Comparison of ENCODE assay signal across 15 mouse cellular contexts in the genomic region with DNA sequence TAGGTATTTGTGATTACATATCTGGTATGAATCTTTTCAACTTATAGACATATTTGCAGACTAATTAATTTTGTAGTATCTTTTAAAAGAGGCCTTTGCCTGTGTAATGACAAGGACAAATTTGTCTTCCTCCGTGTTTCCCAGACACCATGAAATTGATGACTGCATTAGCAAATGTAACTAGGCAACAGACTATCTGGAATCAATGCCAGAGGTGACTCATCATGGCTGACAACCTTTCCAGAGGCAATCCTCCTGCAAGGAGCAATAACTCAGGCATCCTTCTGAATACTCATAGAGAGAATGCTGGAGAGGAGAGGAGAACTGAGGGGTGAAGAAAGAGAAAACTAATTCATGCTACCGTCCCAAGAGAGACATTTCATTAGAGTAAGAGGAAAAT.
A peak's percentile ranks its signal among the peaks of the same experiment; 100 is the strongest.
DNase-seq lines count a peak whose midpoint lies in the region; TF ChIP-seq lines count a peak whose summit lies in the region.
"Had no signal": no experiment of that assay in that cellular context is flagged by ENCODE, and none has a peak within 500 bp of the region (broad histone marks: within the 10 kb centered on the region; RNA-seq: fewer than 3 reads in every experiment).

No protein-coding gene starts in this region.

- DNase-seq in embryo, embryonic 10 days (ENCODE audit: low spot score), result peak; percentile 15
- DNase-seq in embryo, embryonic 11 days, result no peak
- DNase-seq in layer of hippocampus, adult 11-12 months (ENCODE audit: low spot score), result peak; percentile 9
- DNase-seq in layer of hippocampus, postnatal 36 days, result no peak
- peak; percentile 13 for DNase-seq in brain, embryonic 14.5 days (ENCODE audit: low read depth)
- peak; percentile 17 for DNase-seq in telencephalon, adult 2 months (ENCODE audit: low read depth, low spot score)
- DNase-seq in cerebellum, postnatal 25 days, result no peak
- DNase-seq: adrenal gland, adult 8-10 months; cerebellum, adult 11-12 months; gastrocnemius, postnatal 14 days; heart, adult 18-20 months; heart, postnatal 10 days; kidney, postnatal 25 days; lung, adult 18-20 months; lung, postnatal 10 days had no signal

- no peak for TF ChIP-seq CTCF in brain, embryonic 14.5 days (IDR thresholded peaks at IDR 0.05; ENCODE audit: borderline replicate concordance, extremely low read depth, insufficient read depth, insufficient read length)

- no peak for TF ChIP-seq POLR2A in brain, embryonic 14.5 days (IDR thresholded peaks at IDR 0.05; ENCODE audit: borderline replicate concordance, extremely low read depth, insufficient read depth, insufficient read length, poor library complexity, severe bottlenecking)

Comparison
In these comparisons a context has a peak if more than half of its experiments do, and no peak if none do; other contexts are left out.
1. DNase-seq: peak in embryo, embryonic 10 days (single experiment), layer of hippocampus, adult 11-12 months (single experiment), brain, embryonic 14.5 days (single experiment) and telencephalon, adult 2 months (single experiment); none in embryo, embryonic 11 days (single experiment), layer of hippocampus, postnatal 36 days (0 of 2) and cerebellum, postnatal 25 days (0 of 2).